Mouse (Mus musculus): ENCODE measurements around the gene Golt1a. TPM values are rescaled to one million over a fixed set of nuclear protein-coding genes. Genes with fewer than 3 reads are reported as not detected.

Golt1a gene
- 1.1 and 1.3 TPM in 2 replicates for polyA plus RNA-seq (2012; rRNA removed)

GRCm38 (mm10) chr1:133309652-133310267 is at the start of gene Golt1a:
Gene Golt1a, plus strand, starts transcription at chr1:133309800.
- peak; percentile 31 for DNase-seq
- 54% methylated on average over 14 of the region's 14 CpGs for WGBS

GRCm38 (mm10) chr1:133262628-133263027 is 47.0 kb upstream of the Golt1a start:
- Histone ChIP-seq H3K4me1 (ENCODE audit: control insufficient read depth, insufficient read depth, low read length) (no peaks in the 10 kb centered on the region), H3K4me3 (replicated peaks; ENCODE audit: extremely low read depth, low read depth, low read length) (no peak overlapping the region)
- WGBS = 90% methylated on average over 6 of the region's 6 CpGs
- no peak for DNase-seq
- no peak for TF ChIP-seq CTCF (IDR thresholded peaks at IDR 0.05; ENCODE audit: insufficient read depth, low read length)
- no peak for TF ChIP-seq POLR2A (IDR thresholded peaks at IDR 0.05; ENCODE audit: borderline replicate concordance, extremely low read depth, low read depth, low read length)

More at GRCm38 (mm10) chr1:133309652-133310267, at the start of gene Golt1a:
- TF ChIP-seq POLR2A (IDR thresholded peaks at IDR 0.05; ENCODE audit: borderline replicate concordance, extremely low read depth, low read depth, low read length) = no peak
- TF ChIP-seq CTCF (IDR thresholded peaks at IDR 0.05; ENCODE audit: insufficient read depth, low read length) = no peak
- Histone ChIP-seq H3K4me1 (ENCODE audit: control insufficient read depth, insufficient read depth, low read length) (peaks cover 3% of the 10 kb centered on the region; the same call in 1 of the 2 replicates), H3K4me3 (replicated peaks; ENCODE audit: extremely low read depth, low read depth, low read length) (no peak within 1 kb of the TSS)

GRCm38 (mm10) chr1:133263134-133263533 is 46.5 kb upstream of the Golt1a start:
- Histone ChIP-seq H3K4me1 (ENCODE audit: control insufficient read depth, insufficient read depth, low read length) (no peaks in the 10 kb centered on the region), H3K4me3 (replicated peaks; ENCODE audit: extremely low read depth, low read depth, low read length) (no peak overlapping the region)
- no peak for DNase-seq
- TF ChIP-seq POLR2A (IDR thresholded peaks at IDR 0.05; ENCODE audit: borderline replicate concordance, extremely low read depth, low read depth, low read length) (no peak), CTCF (IDR thresholded peaks at IDR 0.05; ENCODE audit: insufficient read depth, low read length) (no peak)
- 87% methylated on average over 7 of the region's 7 CpGs for WGBS

- Histone ChIP-seq H3K4me3 (replicated peaks; ENCODE audit: extremely low read depth, low read depth, low read length) (no peak overlapping the region), H3K4me1 (ENCODE audit: control insufficient read depth, insufficient read depth, low read length) (no peaks in the 10 kb centered on the region)
- TF ChIP-seq POLR2A (IDR thresholded peaks at IDR 0.05; ENCODE audit: borderline replicate concordance, extremely low read depth, low read depth, low read length) = no peak
- TF ChIP-seq CTCF (IDR thresholded peaks at IDR 0.05; ENCODE audit: insufficient read depth, low read length) = no peak
- no peak for DNase-seq
- WGBS = 77% methylated on average over 12 of the region's 12 CpGs
Observed at GRCm38 (mm10) chr1:133264367-133264766, 45.2 kb upstream of the Golt1a start.

GRCm38 (mm10) chr1:133265114-133265766 is 44.4 kb upstream of the Golt1a start:
- Histone ChIP-seq H3K4me3 (replicated peaks; ENCODE audit: extremely low read depth, low read depth, low read length) (no peak overlapping the region), H3K4me1 (ENCODE audit: control insufficient read depth, insufficient read depth, low read length) (no peaks in the 10 kb centered on the region)
- WGBS = 38% methylated on average over 11 of the region's 11 CpGs
- DNase-seq = no peak
- TF ChIP-seq POLR2A (IDR thresholded peaks at IDR 0.05; ENCODE audit: borderline replicate concordance, extremely low read depth, low read depth, low read length) (no peak), CTCF (IDR thresholded peaks at IDR 0.05; ENCODE audit: insufficient read depth, low read length) (0 out of 2 replicates have a peak, but pooled peaks have one; percentile 9)

GRCm38 (mm10) chr1:133267094-133267493 is 42.5 kb upstream of the Golt1a start:
- no peak for DNase-seq

GRCm38 (mm10) chr1:133267813-133268492 is 41.6 kb upstream of the Golt1a start:
- no peaks in the 10 kb centered on the region for H3K4me1 ChIP-seq (ENCODE audit: control insufficient read depth, insufficient read depth, low read length)
- 46% methylated on average over 10 of the region's 10 CpGs for WGBS
- no peak overlapping the region for H3K4me3 ChIP-seq (replicated peaks; ENCODE audit: extremely low read depth, low read depth, low read length)
- no peak for DNase-seq
- TF ChIP-seq POLR2A (IDR thresholded peaks at IDR 0.05; ENCODE audit: borderline replicate concordance, extremely low read depth, low read depth, low read length) (no peak), CTCF (IDR thresholded peaks at IDR 0.05; ENCODE audit: insufficient read depth, low read length) (no peak)

More at GRCm38 (mm10) chr1:133267094-133267493, 42.5 kb upstream of the Golt1a start:
- TF ChIP-seq POLR2A (IDR thresholded peaks at IDR 0.05; ENCODE audit: borderline replicate concordance, extremely low read depth, low read depth, low read length) (no peak), CTCF (IDR thresholded peaks at IDR 0.05; ENCODE audit: insufficient read depth, low read length) (no peak)
- WGBS = 70% methylated on average over 3 of the region's 3 CpGs
- Histone ChIP-seq H3K4me3 (replicated peaks; ENCODE audit: extremely low read depth, low read depth, low read length) (no peak overlapping the region), H3K4me1 (ENCODE audit: control insufficient read depth, insufficient read depth, low read length) (no peaks in the 10 kb centered on the region)

- Histone ChIP-seq H3K4me3 (replicated peaks; ENCODE audit: extremely low read depth, low read depth, low read length) (no peak overlapping the region), H3K4me1 (ENCODE audit: control insufficient read depth, insufficient read depth, low read length) (no peaks in the 10 kb centered on the region)
- 0 out of 2 replicates have a peak, but pooled peaks have one; percentile 23 for TF ChIP-seq CTCF (IDR thresholded peaks at IDR 0.05; ENCODE audit: insufficient read depth, low read length)
- TF ChIP-seq POLR2A (IDR thresholded peaks at IDR 0.05; ENCODE audit: borderline replicate concordance, extremely low read depth, low read depth, low read length) = no peak
- WGBS = 84% methylated on average over 3 of the region's 3 CpGs
- DNase-seq = no peak
Observed at GRCm38 (mm10) chr1:133268503-133268902, 41.1 kb upstream of the Golt1a start.

- H3K4me1 ChIP-seq (ENCODE audit: control insufficient read depth, insufficient read depth, low read length) = no peaks in the 10 kb centered on the region
- no peak for DNase-seq
- no peak overlapping the region for H3K4me3 ChIP-seq (replicated peaks; ENCODE audit: extremely low read depth, low read depth, low read length)
- TF ChIP-seq CTCF (IDR thresholded peaks at IDR 0.05; ENCODE audit: insufficient read depth, low read length) (no peak), POLR2A (IDR thresholded peaks at IDR 0.05; ENCODE audit: borderline replicate concordance, extremely low read depth, low read depth, low read length) (no peak)
- 49% methylated on average over 6 of the region's 6 CpGs for WGBS
Observed at GRCm38 (mm10) chr1:133270336-133270735, 39.3 kb upstream of the Golt1a start.
